Mouse (Mus musculus) midbrain, embryonic 15.5 days (tissue): ENCODE results near the gene Ceacam16. TPM values are rescaled to one million over a fixed set of nuclear protein-coding genes. Genes with fewer than 3 reads are reported as not detected.
A peak's percentile ranks its signal among the peaks of the same experiment; 100 is the strongest.

Experiments
- ATAC-seq: fragments of 200-750 bp; cut with Nextera tagmentation; replicated peaks from 2 replicates; pipeline ENCODE4 v1.8.0; 2017; ENCODE audit warnings: moderate TSS enrichment
- H3K27ac ChIP-seq: fragments of 300-500 bp; sonication (generic); 2 replicates; pipeline ENCODE4 v1.5.1; 2015; ENCODE audit warnings: mild to moderate bottlenecking, inconsistent platforms
- H3K27me3 ChIP-seq: fragments of 300-500 bp; sonication (generic); replicated peaks from 2 replicates; pipeline ENCODE4 v1.6.1; 2015; ENCODE audit warnings: inconsistent platforms
- H3K36me3 ChIP-seq: fragments of 300-500 bp; sonication (generic); replicated peaks from 2 replicates; pipeline ENCODE4 v1.6.1; 2015; ENCODE audit warnings: inconsistent platforms
- H3K4me1 ChIP-seq: fragments of 300-500 bp; sonication (generic); 2 replicates; pipeline ENCODE4 v1.6.1; 2015; ENCODE audit warnings: inconsistent platforms
- H3K4me2 ChIP-seq: fragments of 300-500 bp; sonication (generic); 2 replicates; pipeline ENCODE4 v1.6.1; 2015; ENCODE audit warnings: inconsistent platforms, mild to moderate bottlenecking, moderate library complexity
- H3K4me3 ChIP-seq: fragments of 300-500 bp; sonication (generic); 2 replicates; pipeline ENCODE4 v1.5.1; 2015; ENCODE audit warnings: mild to moderate bottlenecking, inconsistent platforms
- H3K9ac ChIP-seq: fragments of 300-500 bp; sonication (generic); 2 replicates; pipeline ENCODE4 v1.6.1; 2015; ENCODE audit warnings: mild to moderate bottlenecking, inconsistent platforms
- H3K9me3 ChIP-seq: fragments of 300-500 bp; sonication (generic); 2 replicates; pipeline ENCODE4 v1.6.1; 2016; ENCODE audit warnings: inconsistent platforms
- WGBS: fragments of 180-500 bp; shearing (Covaris S2); methylation state at CpG from one replicate; pipeline ENCODE4 v1.1.7; 2015; ENCODE audit warnings: mixed read lengths; 5-methylcytosine and 5-hydroxymethylcytosine counted together
- polyA plus RNA-seq: library from polyadenylated mRNA; unstranded; fragments of >200 nt; fragmentation: Nextera tagmentation; extraction: Ambion mirVana; gene quantifications from 2 replicates; pipeline ENCODE4 v1.2.1, GENCODE M21; 2015

Ceacam16 gene
- polyA plus RNA-seq, 1 experiment from 2014 or later: 1.2 TPM

GRCm38 (mm10) chr7:19840371-19840770, 20.7 kb downstream of the Ceacam16 start:
- no peaks in the 10 kb centered on the region for H3K4me1 ChIP-seq
- H3K4me3 ChIP-seq: no peak overlapping the region
- ATAC-seq: no peak
- no peak overlapping the region for H3K4me2 ChIP-seq
- peaks cover 21% of the 10 kb centered on the region for H3K27me3 ChIP-seq
- WGBS: 85% methylated on average over 4 of the region's 4 CpGs
- no peak overlapping the region for H3K27ac ChIP-seq
- no peaks in the 10 kb centered on the region for H3K36me3 ChIP-seq
- H3K9ac ChIP-seq: no peak overlapping the region
- no peaks in the 10 kb centered on the region for H3K9me3 ChIP-seq

- Histone ChIP-seq H3K36me3 (no peaks in the 10 kb centered on the region), H3K27me3 (no peaks in the 10 kb centered on the region), H3K4me1 (no peaks in the 10 kb centered on the region), H3K9me3 (no peaks in the 10 kb centered on the region), H3K4me2 (no peak overlapping the region), H3K9ac (no peak overlapping the region), H3K27ac (no peak overlapping the region), H3K4me3 (no peak overlapping the region)
- WGBS: 72% methylated on average over 3 of the region's 3 CpGs
- ATAC-seq: no peak
Measured at GRCm38 (mm10) chr7:19836843-19837242, 24.3 kb downstream of the Ceacam16 start.

GRCm38 (mm10) chr7:19834055-19834454, 27.0 kb downstream of the Ceacam16 start:
- Histone ChIP-seq H3K27ac (no peak overlapping the region), H3K36me3 (no peaks in the 10 kb centered on the region), H3K27me3 (no peaks in the 10 kb centered on the region), H3K9me3 (no peaks in the 10 kb centered on the region), H3K9ac (no peak overlapping the region), H3K4me1 (no peaks in the 10 kb centered on the region), H3K4me2 (no peak overlapping the region), H3K4me3 (no peak overlapping the region)
- no peak for ATAC-seq
- 69% methylated on average over 3 of the region's 3 CpGs for WGBS

GRCm38 (mm10) chr7:19831837-19832236, 29.3 kb downstream of the Ceacam16 start:
- Histone ChIP-seq H3K4me2 (no peak overlapping the region), H3K4me1 (no peaks in the 10 kb centered on the region), H3K9me3 (no peaks in the 10 kb centered on the region), H3K27me3 (no peaks in the 10 kb centered on the region), H3K9ac (no peak overlapping the region), H3K4me3 (no peak overlapping the region), H3K36me3 (no peaks in the 10 kb centered on the region), H3K27ac (no peak overlapping the region)
- WGBS: 57% methylated on average over 9 of the region's 9 CpGs
- no peak for ATAC-seq

GRCm38 (mm10) chr7:19830682-19831156, 30.4 kb downstream of the Ceacam16 start:
- H3K4me2 ChIP-seq: no peak overlapping the region
- no peaks in the 10 kb centered on the region for H3K4me1 ChIP-seq
- no peak overlapping the region for H3K27ac ChIP-seq
- 33% methylated on average over 13 of the region's 13 CpGs for WGBS
- H3K9ac ChIP-seq: no peak overlapping the region
- H3K27me3 ChIP-seq: no peaks in the 10 kb centered on the region
- ATAC-seq: 0 out of 2 replicates have a peak, but pooled peaks have one; percentile 20
- no peaks in the 10 kb centered on the region for H3K9me3 ChIP-seq
- no peaks in the 10 kb centered on the region for H3K36me3 ChIP-seq
- H3K4me3 ChIP-seq: no peak overlapping the region

- Histone ChIP-seq H3K9me3 (no peaks in the 10 kb centered on the region), H3K4me3 (no peak overlapping the region), H3K27me3 (0 out of 2 replicates have a peak, but pooled peaks cover 2% of the 10 kb centered on the region), H3K4me1 (no peaks in the 10 kb centered on the region), H3K27ac (no peak overlapping the region), H3K9ac (no peak overlapping the region), H3K4me2 (no peak overlapping the region), H3K36me3 (no peaks in the 10 kb centered on the region)
- WGBS: 86% methylated on average over 3 of the region's 3 CpGs
- no peak for ATAC-seq
Measured at GRCm38 (mm10) chr7:19829694-19830093, 31.4 kb downstream of the Ceacam16 start.

GRCm38 (mm10) chr7:19826756-19827155, 34.3 kb downstream of the Ceacam16 start:
- H3K36me3 ChIP-seq: no peaks in the 10 kb centered on the region
- no peak for ATAC-seq
- H3K4me1 ChIP-seq: peaks cover 6% of the 10 kb centered on the region
- H3K27ac ChIP-seq: no peak overlapping the region
- H3K27me3 ChIP-seq: peaks cover 31% of the 10 kb centered on the region
- WGBS: 44% methylated on average over 6 of the region's 6 CpGs
- no peak overlapping the region for H3K4me2 ChIP-seq
- no peak overlapping the region for H3K4me3 ChIP-seq
- no peaks in the 10 kb centered on the region for H3K9me3 ChIP-seq
- H3K9ac ChIP-seq: no peak overlapping the region

GRCm38 (mm10) chr7:19824182-19824973, 36.7 kb downstream of the Ceacam16 start:
- Histone ChIP-seq H3K27ac (no peak overlapping the region), H3K9me3 (no peaks in the 10 kb centered on the region), H3K9ac (no peak overlapping the region), H3K4me1 (peaks cover 6% of the 10 kb centered on the region), H3K4me2 (peak overlapping the region; percentile 14; the same call in 1 of the 2 replicates), H3K27me3 (peaks cover 37% of the 10 kb centered on the region), H3K36me3 (no peaks in the 10 kb centered on the region), H3K4me3 (no peak overlapping the region)
- 0 out of 2 replicates have a peak, but pooled peaks have one; percentile 25 for ATAC-seq
- WGBS: 26% methylated on average over 26 of the region's 26 CpGs

- H3K36me3 ChIP-seq: no peaks in the 10 kb centered on the region
- no peak overlapping the region; the same call in 1 of the 2 replicates for H3K4me2 ChIP-seq
- H3K4me3 ChIP-seq: no peak overlapping the region
- no peak overlapping the region for H3K9ac ChIP-seq
- 22% methylated on average over 16 of the region's 16 CpGs for WGBS
- H3K4me1 ChIP-seq: peaks cover 6% of the 10 kb centered on the region
- peaks cover 37% of the 10 kb centered on the region for H3K27me3 ChIP-seq
- 0 out of 2 replicates have a peak, but pooled peaks have one; percentile 34 for ATAC-seq
- no peak overlapping the region for H3K27ac ChIP-seq
- H3K9me3 ChIP-seq: no peaks in the 10 kb centered on the region
Measured at GRCm38 (mm10) chr7:19823256-19824181, 37.6 kb downstream of the Ceacam16 start.

- H3K36me3 ChIP-seq: no peaks in the 10 kb centered on the region
- no peak within 1 kb of the TSS for H3K27ac ChIP-seq
- H3K9me3 ChIP-seq: no peaks in the 10 kb centered on the region
- no peak for ATAC-seq
- peaks cover 39% of the 10 kb centered on the region for H3K27me3 ChIP-seq
- peaks cover 6% of the 10 kb centered on the region for H3K4me1 ChIP-seq
- 2% methylated on average over 36 of the region's 42 CpGs for WGBS
- peak within 1 kb of the TSS; percentile 26 for H3K4me3 ChIP-seq
- H3K4me2 ChIP-seq: peak within 1 kb of the TSS; percentile 50
- H3K9ac ChIP-seq: no peak within 1 kb of the TSS
Measured at GRCm38 (mm10) chr7:19822604-19823058, 38.5 kb downstream of the Ceacam16 start, which contains the start of gene Bcl3. TSS of gene Bcl3 (minus strand) at chr7:19822770.

- peaks cover 39% of the 10 kb centered on the region for H3K27me3 ChIP-seq
- no peaks in the 10 kb centered on the region for H3K9me3 ChIP-seq
- peaks cover 10% of the 10 kb centered on the region for H3K4me1 ChIP-seq
- no peak overlapping the region for H3K27ac ChIP-seq
- H3K9ac ChIP-seq: no peak overlapping the region
- H3K36me3 ChIP-seq: no peaks in the 10 kb centered on the region
- H3K4me3 ChIP-seq: peak overlapping the region; percentile 26
- peak overlapping the region; percentile 50 for H3K4me2 ChIP-seq
- ATAC-seq: no peak
- 6% methylated on average over 20 of the region's 20 CpGs for WGBS
Measured at GRCm38 (mm10) chr7:19822193-19822592, 38.9 kb downstream of the Ceacam16 start.

- Histone ChIP-seq H3K27me3 (peaks cover 39% of the 10 kb centered on the region), H3K9ac (no peak overlapping the region), H3K4me3 (no peak overlapping the region), H3K36me3 (no peaks in the 10 kb centered on the region), H3K27ac (no peak overlapping the region), H3K4me2 (no peak overlapping the region), H3K4me1 (peaks cover 16% of the 10 kb centered on the region), H3K9me3 (no peaks in the 10 kb centered on the region)
- 64% methylated on average over 7 of the region's 7 CpGs for WGBS
- ATAC-seq: no peak
Measured at GRCm38 (mm10) chr7:19821633-19822032, 39.5 kb downstream of the Ceacam16 start.
